Mouse (Mus musculus): ENCODE measurements around the gene Col6a6. TPM values are rescaled to one million over a fixed set of nuclear protein-coding genes. Genes with fewer than 3 reads are reported as not detected.

The Col6a6 gene
- 10.1 and 11.9 TPM in 2 replicates for polyA plus RNA-seq (2015; fragmentation: Nextera tagmentation; extraction: Ambion mirVana)

GRCm38 (mm10) chr9:105827791-105828385 is at the start of gene Col6a6:
Gene Col6a6, minus strand, starts transcription at chr9:105828160.

GRCm38 (mm10) chr9:105642460-105643371 is 185.2 kb downstream of the Col6a6 start, which contains the start of gene Pik3r4:
Gene Pik3r4, plus strand, starts transcription at chr9:105642978.

Other genes with a start within 250 kb of the Col6a6 start
- 7.8 and 8.8 TPM in 2 replicates for gene Pik3r4, start 185.2 kb downstream of the Col6a6 start, polyA plus RNA-seq (2015; fragmentation: Nextera tagmentation; extraction: Ambion mirVana)
- gene Col6a5, start 132.5 kb upstream of the Col6a6 start, polyA plus RNA-seq (2015; fragmentation: Nextera tagmentation; extraction: Ambion mirVana): 0.29 and 0.32 TPM in 2 replicates

Measured in skeletal muscle tissue, postnatal 0 days (tissue).